Mouse (Mus musculus): ENCODE data around the gene Myh9. TPM values are rescaled to one million over a fixed set of nuclear protein-coding genes. Genes with fewer than 3 reads are reported as not detected.

The Myh9 gene
- total and polyA plus RNA-seq, 3 experiments = 30.4 to 111 (median 88.3) TPM

DNA sequence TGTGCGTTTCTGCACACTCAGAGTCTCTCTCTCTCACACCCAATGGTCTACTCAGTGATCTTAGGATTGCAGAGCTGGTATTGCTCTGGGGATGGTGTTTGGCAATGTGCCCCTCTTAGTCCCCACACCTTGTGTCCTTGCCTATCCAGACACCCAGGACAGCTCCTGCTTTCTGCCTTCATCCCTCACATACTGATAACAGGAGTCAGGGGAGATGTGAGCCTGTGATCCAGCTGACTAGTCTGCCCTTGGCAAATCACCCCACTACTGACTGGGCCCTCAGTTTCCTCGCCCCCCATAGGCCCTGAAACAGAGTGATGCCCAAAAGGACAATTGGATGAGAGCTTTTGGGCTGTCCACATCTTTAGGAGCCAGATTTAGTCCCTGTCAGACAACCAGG lies 85.9 kb downstream of the Myh9 start:
- intact Hi-C loops (cut with DNase I) = no loop called here
- Histone ChIP-seq H3K27ac (no peak overlapping the region), H3K79me2 (replicated peaks; ENCODE audit: control insufficient read depth, insufficient read depth, low read length) (no peaks in the 10 kb centered on the region), H3K27me3 (ENCODE audit: control insufficient read depth, insufficient read depth, low read length) (no peaks in the 10 kb centered on the region), H3K4me1 (ENCODE audit: control insufficient read depth, insufficient read depth, low read length) (no peaks in the 10 kb centered on the region; the same call in 1 of the 2 replicates), H3K36me3 (ENCODE audit: control insufficient read depth, insufficient read depth, low read length) (no peaks in the 10 kb centered on the region), H3K4me3 (no peak overlapping the region), H3K9ac (ENCODE audit: low read depth, low read length) (no peak overlapping the region)
- WGBS = 65% methylated on average over 2 of the region's 2 CpGs
- TF ChIP-seq CTCF (IDR thresholded peaks at IDR 0.05) (no peak), POLR2A (IDR thresholded peaks at IDR 0.05; ENCODE audit: insufficient read depth, low read depth, low read length) (no peak), EP300 (IDR thresholded peaks at IDR 0.05; ENCODE audit: insufficient read depth, low read depth, low read length) (no peak)
- no peak for DNase-seq

DNA sequence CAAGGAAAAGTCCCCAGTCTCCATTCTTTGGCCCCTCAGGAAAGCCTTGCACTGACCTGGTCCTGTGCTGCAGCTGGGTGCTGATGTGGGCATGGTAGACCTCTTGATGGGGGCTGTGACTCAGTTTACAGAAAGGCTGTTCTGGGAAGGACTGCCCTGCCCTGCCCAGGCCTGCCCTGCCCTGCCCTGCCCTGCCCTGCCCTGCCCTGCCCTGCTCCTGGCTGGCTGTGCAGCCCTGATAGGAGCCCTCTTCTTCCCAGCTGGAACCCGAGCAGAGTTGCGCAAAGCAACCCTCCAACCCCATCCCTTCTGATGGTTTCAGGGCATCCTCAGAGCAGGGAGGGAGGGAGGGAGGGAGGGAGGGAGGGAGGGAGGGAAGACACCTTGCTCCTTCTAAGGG lies 86.8 kb downstream of the Myh9 start:
- DNase-seq = no peak
- Histone ChIP-seq H3K9ac (ENCODE audit: low read depth, low read length) (no peak overlapping the region), H3K4me3 (no peak overlapping the region), H3K27me3 (ENCODE audit: control insufficient read depth, insufficient read depth, low read length) (no peaks in the 10 kb centered on the region), H3K27ac (no peak overlapping the region), H3K79me2 (replicated peaks; ENCODE audit: control insufficient read depth, insufficient read depth, low read length) (no peaks in the 10 kb centered on the region), H3K36me3 (ENCODE audit: control insufficient read depth, insufficient read depth, low read length) (no peaks in the 10 kb centered on the region), H3K4me1 (ENCODE audit: control insufficient read depth, insufficient read depth, low read length) (no peaks in the 10 kb centered on the region; the same call in 1 of the 2 replicates)
- TF ChIP-seq CTCF (IDR thresholded peaks at IDR 0.05) (no peak), EP300 (IDR thresholded peaks at IDR 0.05; ENCODE audit: insufficient read depth, low read depth, low read length) (no peak), POLR2A (IDR thresholded peaks at IDR 0.05; ENCODE audit: insufficient read depth, low read depth, low read length) (no peak)
- 70% methylated on average over 2 of the region's 2 CpGs for WGBS
- intact Hi-C loops (cut with DNase I) = no loop called here

DNA sequence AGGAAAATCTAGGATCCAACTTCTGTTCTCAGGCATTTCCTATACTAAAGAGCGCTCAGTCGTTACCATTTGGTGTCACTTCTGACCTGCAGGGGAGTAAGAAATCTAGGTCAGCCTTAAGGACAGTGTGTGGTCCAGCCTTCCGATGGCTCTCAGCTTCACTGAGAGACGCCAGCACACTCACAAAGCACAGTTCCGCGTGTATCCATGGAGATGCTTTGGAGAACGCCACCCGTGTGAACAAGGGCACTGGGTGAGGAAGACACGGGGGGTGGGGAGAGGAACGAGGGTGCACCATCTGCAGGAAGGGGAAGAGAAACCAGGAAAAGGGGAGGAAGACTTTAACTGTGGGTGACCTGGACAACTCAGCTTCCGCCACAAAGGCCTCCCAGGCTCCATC lies 89.5 kb downstream of the Myh9 start:
- no peak for TF ChIP-seq CTCF (IDR thresholded peaks at IDR 0.05)
- no peak for TF ChIP-seq POLR2A (IDR thresholded peaks at IDR 0.05; ENCODE audit: insufficient read depth, low read depth, low read length)
- no peak for TF ChIP-seq EP300 (IDR thresholded peaks at IDR 0.05; ENCODE audit: insufficient read depth, low read depth, low read length)
- Histone ChIP-seq H3K4me3 (no peak overlapping the region), H3K27ac (no peak overlapping the region), H3K36me3 (ENCODE audit: control insufficient read depth, insufficient read depth, low read length) (no peaks in the 10 kb centered on the region), H3K9ac (ENCODE audit: low read depth, low read length) (no peak overlapping the region), H3K27me3 (ENCODE audit: control insufficient read depth, insufficient read depth, low read length) (no peaks in the 10 kb centered on the region), H3K4me1 (ENCODE audit: control insufficient read depth, insufficient read depth, low read length) (no peaks in the 10 kb centered on the region; the same call in 1 of the 2 replicates), H3K79me2 (replicated peaks; ENCODE audit: control insufficient read depth, insufficient read depth, low read length) (no peaks in the 10 kb centered on the region)
- intact Hi-C loops (cut with DNase I) = no loop called here
- 39% methylated on average over 11 of the region's 11 CpGs for WGBS
- no peak for DNase-seq

DNA sequence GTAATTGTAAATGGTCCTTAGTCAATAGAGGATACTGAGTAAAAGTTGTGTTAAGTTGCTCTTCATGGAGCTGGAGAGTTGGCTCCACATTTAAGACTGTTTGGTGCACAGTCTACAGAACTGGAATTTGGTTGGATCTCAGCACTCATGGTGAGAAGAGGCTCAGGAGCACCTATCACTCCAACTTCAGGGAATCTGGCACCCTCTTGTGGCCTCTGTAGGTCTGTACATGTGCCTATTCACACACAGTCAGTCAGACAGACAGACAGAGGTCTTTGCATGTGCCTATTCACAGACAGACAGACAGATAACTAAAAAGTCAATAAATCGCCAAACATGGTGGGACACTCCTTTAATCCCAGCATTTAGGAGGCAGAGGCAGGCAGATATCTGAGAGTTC lies 91.5 kb downstream of the Myh9 start:
- H3K4me1 ChIP-seq (ENCODE audit: control insufficient read depth, insufficient read depth, low read length) = no peaks in the 10 kb centered on the region
- no peak overlapping the region for H3K9ac ChIP-seq (ENCODE audit: low read depth, low read length)
- H3K79me2 ChIP-seq (replicated peaks; ENCODE audit: control insufficient read depth, insufficient read depth, low read length) = no peaks in the 10 kb centered on the region
- intact Hi-C loops (cut with DNase I) = no loop called here
- no peaks in the 10 kb centered on the region for H3K36me3 ChIP-seq (ENCODE audit: control insufficient read depth, insufficient read depth, low read length)
- no peak overlapping the region for H3K4me3 ChIP-seq
- no peak overlapping the region for H3K27ac ChIP-seq
- 28% methylated on average over 1 of the region's 1 CpGs for WGBS
- H3K27me3 ChIP-seq (ENCODE audit: control insufficient read depth, insufficient read depth, low read length) = no peaks in the 10 kb centered on the region
- TF ChIP-seq POLR2A (IDR thresholded peaks at IDR 0.05; ENCODE audit: insufficient read depth, low read depth, low read length) (no peak), CTCF (IDR thresholded peaks at IDR 0.05) (peak; percentile 78)
- no peak for DNase-seq

DNA sequence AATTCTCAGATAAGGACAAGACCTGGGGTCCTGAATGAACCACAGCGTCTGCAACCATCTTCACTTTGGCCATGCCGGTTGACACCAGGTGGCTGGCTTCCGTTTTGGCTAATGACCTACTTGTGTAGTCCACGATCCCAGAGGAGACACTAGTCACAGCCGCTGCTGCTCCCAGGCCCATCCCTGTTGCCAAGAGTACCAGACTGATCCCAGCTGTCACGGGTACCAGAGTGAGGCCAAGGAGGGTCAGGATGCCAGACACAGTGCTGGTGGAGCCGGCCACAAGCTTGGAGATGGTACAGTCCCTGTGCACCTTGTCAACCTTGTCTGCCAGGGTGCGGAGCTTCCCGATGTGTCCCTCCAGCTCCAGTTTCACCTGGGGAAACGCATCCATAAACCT lies 92.3 kb downstream of the Myh9 start:
- DNase-seq = no peak
- intact Hi-C loops (cut with DNase I) = no loop called here
- no peak overlapping the region for H3K27ac ChIP-seq
- H3K4me3 ChIP-seq = no peak overlapping the region
- no peaks in the 10 kb centered on the region for H3K79me2 ChIP-seq (replicated peaks; ENCODE audit: control insufficient read depth, insufficient read depth, low read length)
- H3K4me1 ChIP-seq (ENCODE audit: control insufficient read depth, insufficient read depth, low read length) = no peaks in the 10 kb centered on the region; the same call in 1 of the 2 replicates
- H3K27me3 ChIP-seq (ENCODE audit: control insufficient read depth, insufficient read depth, low read length) = no peaks in the 10 kb centered on the region
- H3K36me3 ChIP-seq (ENCODE audit: control insufficient read depth, insufficient read depth, low read length) = no peaks in the 10 kb centered on the region
- H3K9ac ChIP-seq (ENCODE audit: low read depth, low read length) = no peak overlapping the region
- TF ChIP-seq EP300 (IDR thresholded peaks at IDR 0.05; ENCODE audit: insufficient read depth, low read depth, low read length) (no peak), CTCF (IDR thresholded peaks at IDR 0.05) (no peak), POLR2A (IDR thresholded peaks at IDR 0.05; ENCODE audit: insufficient read depth, low read depth, low read length) (no peak)
- 80% methylated on average over 10 of the region's 10 CpGs for WGBS

DNA sequence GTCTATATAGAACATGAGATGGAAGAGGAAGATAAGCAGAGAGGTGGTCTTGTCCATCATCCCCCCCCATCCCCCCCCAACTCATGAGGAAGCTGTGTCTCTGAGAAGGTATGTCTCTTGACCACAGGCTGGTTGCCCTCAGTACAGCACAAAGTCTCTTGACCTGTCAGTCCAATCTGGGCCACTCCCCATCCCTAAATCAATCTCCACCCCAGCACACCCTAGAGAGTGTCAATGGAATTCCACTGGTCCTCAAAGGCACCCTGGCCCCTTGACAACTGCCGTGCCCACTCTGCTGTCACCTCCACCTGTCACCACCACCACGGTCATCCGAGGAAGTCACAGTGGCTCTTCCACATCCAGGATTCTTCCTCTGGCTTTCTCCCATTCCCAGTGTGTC lies 93.6 kb downstream of the Myh9 start:
- no peak for DNase-seq
- Histone ChIP-seq H3K4me1 (ENCODE audit: control insufficient read depth, insufficient read depth, low read length) (no peaks in the 10 kb centered on the region; the same call in 1 of the 2 replicates), H3K27me3 (ENCODE audit: control insufficient read depth, insufficient read depth, low read length) (no peaks in the 10 kb centered on the region), H3K4me3 (no peak overlapping the region), H3K36me3 (ENCODE audit: control insufficient read depth, insufficient read depth, low read length) (no peaks in the 10 kb centered on the region), H3K79me2 (replicated peaks; ENCODE audit: control insufficient read depth, insufficient read depth, low read length) (no peaks in the 10 kb centered on the region), H3K9ac (ENCODE audit: low read depth, low read length) (no peak overlapping the region), H3K27ac (no peak overlapping the region)
- WGBS = 66% methylated on average over 3 of the region's 3 CpGs
- intact Hi-C loops (cut with DNase I) = no loop called here
- no peak for TF ChIP-seq CTCF (IDR thresholded peaks at IDR 0.05)
- no peak for TF ChIP-seq POLR2A (IDR thresholded peaks at IDR 0.05; ENCODE audit: insufficient read depth, low read depth, low read length)
- TF ChIP-seq EP300 (IDR thresholded peaks at IDR 0.05; ENCODE audit: insufficient read depth, low read depth, low read length) = no peak
